Mouse (Mus musculus): ENCODE results near the gene Arl5c. TPM values are rescaled to one million over a fixed set of nuclear protein-coding genes. Genes with fewer than 3 reads are reported as not detected.

Gene Arl5c
- total and polyA plus RNA-seq, 3 experiments, result 1.2 to 10.4 TPM; not detected in 1

- peak; percentile 70 for DNase-seq (ENCODE audit: low read depth, low spot score)
- TF ChIP-seq MXI1 (IDR thresholded peaks at IDR 0.05; ENCODE audit: low read depth, low read length) (no peak), MYC (IDR thresholded peaks at IDR 0.05; ENCODE audit: low read depth, low read length) (no peak), USF2 (IDR thresholded peaks at IDR 0.05; ENCODE audit: borderline replicate concordance in 1 of 2, insufficient read depth in 1 of 2, low read depth in 1 of 2, low read length in 2 of 2) (no peak), ETS1 (IDR thresholded peaks at IDR 0.05; ENCODE audit: low read depth, low read length) (peak; percentile 4; the same call in 1 of the 2 replicates), CTCF (IDR thresholded peaks at IDR 0.05 in 2 of 3, conservative IDR thresholded peaks at IDR 0.05 in 1 of 3; ENCODE audit: control insufficient read depth in 1 of 3, insufficient read depth in 1 of 3, low read depth in 2 of 3, low read length in 3 of 3, poor library complexity in 1 of 3, severe bottlenecking in 1 of 3) (no peak), NELFE (IDR thresholded peaks at IDR 0.05; ENCODE audit: low read depth, low read length) (no peak), RCOR1 (IDR thresholded peaks at IDR 0.05; ENCODE audit: low read depth, low read length) (peak; percentile 85), ZKSCAN1 (IDR thresholded peaks at IDR 0.05; ENCODE audit: low read depth, low read length) (no peak), ZNF384 (IDR thresholded peaks at IDR 0.05; ENCODE audit: low read depth, low read length) (no peak), GATA1 (IDR thresholded peaks at IDR 0.05; ENCODE audit: low read depth, low read length) (peak; percentile 80), JUND (IDR thresholded peaks at IDR 0.05; ENCODE audit: low read depth, low read length) (no peak), HCFC1 (IDR thresholded peaks at IDR 0.05; ENCODE audit: low read depth, low read length) (no peak), MYB (IDR thresholded peaks at IDR 0.05; ENCODE audit: low read depth, low read length) (no peak), TCF12 (IDR thresholded peaks at IDR 0.05; ENCODE audit: low read depth, low read length) (peak; percentile 48), RAD21 (IDR thresholded peaks at IDR 0.05; ENCODE audit: low read depth, low read length) (no peak), CHD1 (IDR thresholded peaks at IDR 0.05; ENCODE audit: low read depth, low read length) (no peak; the same call in 1 of the 2 replicates), ZC3H11A (IDR thresholded peaks at IDR 0.05; ENCODE audit: low read depth, low read length) (no peak), POLR2AphosphoS2 (IDR thresholded peaks at IDR 0.05; ENCODE audit: low read length) (no peak), EP300 (IDR thresholded peaks at IDR 0.05; ENCODE audit: low read depth in 1 of 2, low read length in 2 of 2) (peak; percentile 11 to 69), MAZ (IDR thresholded peaks at IDR 0.05; ENCODE audit: low read depth, low read length) (0 out of 2 replicates have a peak, but pooled peaks have one; percentile 7), TBP (IDR thresholded peaks at IDR 0.05; ENCODE audit: low read depth, low read length) (no peak), MEF2A (IDR thresholded peaks at IDR 0.05; ENCODE audit: extremely low read depth, insufficient replicate concordance, low read depth, low read length, poor library complexity, severe bottlenecking) (no peak), POLR2A (IDR thresholded peaks at IDR 0.05; ENCODE audit: control insufficient read depth in 1 of 2, insufficient read depth in 1 of 2, low read depth in 1 of 2, low read length in 2 of 2, poor library complexity in 1 of 2) (0 out of 4 replicates have a peak, but pooled peaks of 1 of the 2 experiments have one; percentile 28)
- H3K9ac ChIP-seq (ENCODE audit: control insufficient read depth, low read depth, low read length, poor library complexity, severe bottlenecking), result peak overlapping the region; percentile 82
- H3K36me3 ChIP-seq (ENCODE audit: control insufficient read depth in 1 of 2, insufficient read depth in 2 of 2, low read length in 2 of 2), result peaks cover 0 to 44% of the 10 kb centered on the region in 2 experiments; a peak in 2 of 4 replicates
- H3K27me3 ChIP-seq (ENCODE audit: control insufficient read depth in 1 of 2, insufficient read depth in 2 of 2, low read length in 2 of 2), result no peaks in the 10 kb centered on the region
- H3K4me1 ChIP-seq (ENCODE audit: control insufficient read depth in 1 of 2, insufficient read depth in 2 of 2, low read length in 2 of 2), result peaks cover 23 to 55% of the 10 kb centered on the region in 2 experiments
- no peaks in the 10 kb centered on the region for H3K9me3 ChIP-seq (replicated peaks; ENCODE audit: insufficient read depth, low read length)
- H3K27ac ChIP-seq (ENCODE audit: control insufficient read depth, low read depth, low read length), result peak overlapping the region; percentile 96
- H3K79me2 ChIP-seq (ENCODE audit: control insufficient read depth, insufficient read depth, low read length, poor library complexity), result peaks cover 27% of the 10 kb centered on the region
- peak overlapping the region; percentile 50 to 62 for H3K4me3 ChIP-seq (ENCODE audit: control insufficient read depth in 1 of 2, insufficient read depth in 1 of 2, low read depth in 2 of 2, low read length in 2 of 2)
Observed at GRCm38 (mm10) chr11:97955146-97955902, 40.7 kb downstream of the Arl5c start.

All from MEL (cell line).